9 mouse cellular contexts compared by ENCODE assay signal in genomic region chr5:66968059-66968833, GRCm38 (mm10).
DNase-seq lines count a peak whose midpoint lies in the region; ATAC-seq lines count a peak whose summit lies in the region.
"Had no signal": no experiment of that assay in that cellular context is flagged by ENCODE, and none has a peak within 500 bp of the region (broad histone marks: within the 10 kb centered on the region; RNA-seq: fewer than 3 reads in every experiment).

No protein-coding gene starts in this region.

- peak overlapping the region; percentile 16; the same call in 1 of the 2 replicates for H3K4me3 ChIP-seq in forebrain, embryonic 11.5 days (ENCODE audit: low read depth, low read length)
- peak overlapping the region; percentile 25 for H3K4me3 ChIP-seq in hindbrain, embryonic 15.5 days
- H3K4me3 ChIP-seq in midbrain, embryonic 14.5 days (replicated peaks; ENCODE audit: low read depth, low read length): peak overlapping the region; percentile 25

- H3K9me3 ChIP-seq in forebrain, embryonic 11.5 days (ENCODE audit: control insufficient read depth, low read length): no peaks in the 10 kb centered on the region
- no peaks in the 10 kb centered on the region for H3K9me3 ChIP-seq in hindbrain, embryonic 15.5 days
- no peaks in the 10 kb centered on the region for H3K9me3 ChIP-seq in midbrain, embryonic 14.5 days (ENCODE audit: control insufficient read depth, low read length)

- no peaks in the 10 kb centered on the region for H3K27me3 ChIP-seq in forebrain, embryonic 11.5 days (ENCODE audit: control insufficient read depth, insufficient read depth, low read length)
- no peaks in the 10 kb centered on the region for H3K27me3 ChIP-seq in hindbrain, embryonic 15.5 days
- H3K27me3 ChIP-seq in midbrain, embryonic 14.5 days (ENCODE audit: control insufficient read depth, insufficient read depth, low read length): no peaks in the 10 kb centered on the region
- H3K27me3 ChIP-seq: CH12.LX had no signal

- WGBS in forebrain, embryonic 11.5 days: 13% methylated on average over 23 of the region's 23 CpGs
- WGBS in hindbrain, embryonic 15.5 days: 7% methylated on average over 23 of the region's 23 CpGs
- WGBS in midbrain, embryonic 14.5 days: 4% methylated on average over 23 of the region's 23 CpGs

- no peaks in the 10 kb centered on the region for H3K36me3 ChIP-seq in forebrain, embryonic 11.5 days (ENCODE audit: control insufficient read depth, insufficient read depth, low read length)
- no peaks in the 10 kb centered on the region for H3K36me3 ChIP-seq in hindbrain, embryonic 15.5 days
- H3K36me3 ChIP-seq in midbrain, embryonic 14.5 days (ENCODE audit: control insufficient read depth, insufficient read depth, low read length): no peaks in the 10 kb centered on the region

- H3K4me2 ChIP-seq in forebrain, embryonic 11.5 days (ENCODE audit: low read depth, low read length, severe bottlenecking): peak overlapping the region; percentile 49
- peak overlapping the region; percentile 55 for H3K4me2 ChIP-seq in hindbrain, embryonic 15.5 days
- H3K4me2 ChIP-seq in midbrain, embryonic 14.5 days (ENCODE audit: low read length): peak overlapping the region; percentile 59

- DNase-seq in cerebellum, postnatal 10 days: peak; percentile 30 to 47
- DNase-seq in cerebellum, adult 8-10 months: no peak
- peak; percentile 62 for DNase-seq in forebrain, embryonic 11.5 days (ENCODE audit: low spot score)
- DNase-seq in layer of hippocampus, postnatal 36 days: peak; percentile 51 to 71
- DNase-seq in midbrain, embryonic 14.5 days: peak; percentile 77
- DNase-seq in thymus, postnatal 10 days (ENCODE audit: low spot score in 2 of 2): no peak
- DNase-seq in thymus, postnatal 25 days: no peak

- H3K27ac ChIP-seq in forebrain, embryonic 11.5 days (ENCODE audit: low read depth, low read length): peak overlapping the region; percentile 58; the same call in 1 of the 2 replicates
- H3K27ac ChIP-seq in hindbrain, embryonic 15.5 days (replicated peaks): peak overlapping the region; percentile 23
- H3K27ac ChIP-seq in midbrain, embryonic 14.5 days (replicated peaks; ENCODE audit: low read depth, low read length): peak overlapping the region; percentile 73

- ATAC-seq in forebrain, embryonic 11.5 days (replicated peaks; ENCODE audit: low FRiP score): peak; percentile 83
- ATAC-seq in hindbrain, embryonic 15.5 days (ENCODE audit: low FRiP score, low read depth): peak; percentile 80
- ATAC-seq in midbrain, embryonic 14.5 days (ENCODE audit: low FRiP score, low TSS enrichment): peak; percentile 83

- H3K9ac ChIP-seq in forebrain, embryonic 11.5 days (ENCODE audit: low read length): peak overlapping the region; percentile 43
- H3K9ac ChIP-seq in hindbrain, embryonic 15.5 days: 0 out of 2 replicates have a peak overlapping the region, but pooled peaks have one; percentile 9
- no peak overlapping the region; the same call in 1 of the 2 replicates for H3K9ac ChIP-seq in midbrain, embryonic 14.5 days (replicated peaks; ENCODE audit: low read length)

- peaks cover 16% of the 10 kb centered on the region for H3K4me1 ChIP-seq in forebrain, embryonic 11.5 days (replicated peaks; ENCODE audit: control insufficient read depth, insufficient read depth, low read length)
- peaks cover 30% of the 10 kb centered on the region for H3K4me1 ChIP-seq in hindbrain, embryonic 15.5 days (replicated peaks)
- H3K4me1 ChIP-seq in midbrain, embryonic 14.5 days (ENCODE audit: control insufficient read depth, insufficient read depth, low read length): peaks cover 26% of the 10 kb centered on the region

Comparison
In these comparisons a context has a peak if more than half of its experiments do, and no peak if none do; other contexts are left out.
1. DNase-seq: peak in cerebellum, postnatal 10 days (2 of 2), forebrain, embryonic 11.5 days (single experiment), layer of hippocampus, postnatal 36 days (2 of 2) and midbrain, embryonic 14.5 days (single experiment); none in cerebellum, adult 8-10 months (single experiment), thymus, postnatal 10 days (0 of 2) and thymus, postnatal 25 days (single experiment).
2. H3K27ac ChIP-seq: peak in every context shown above with its lines; median percentile 73 in midbrain, embryonic 14.5 days; 58 in forebrain, embryonic 11.5 days; 23 in hindbrain, embryonic 15.5 days.
3. Peak in every context shown above with its lines, with median percentiles within 50 percentile points of each other: ATAC-seq, H3K4me2 ChIP-seq and H3K4me3 ChIP-seq.